Mouse (Mus musculus): Measurements from ENCODE around the gene Gm20388.

Gene Gm20388

DNA sequence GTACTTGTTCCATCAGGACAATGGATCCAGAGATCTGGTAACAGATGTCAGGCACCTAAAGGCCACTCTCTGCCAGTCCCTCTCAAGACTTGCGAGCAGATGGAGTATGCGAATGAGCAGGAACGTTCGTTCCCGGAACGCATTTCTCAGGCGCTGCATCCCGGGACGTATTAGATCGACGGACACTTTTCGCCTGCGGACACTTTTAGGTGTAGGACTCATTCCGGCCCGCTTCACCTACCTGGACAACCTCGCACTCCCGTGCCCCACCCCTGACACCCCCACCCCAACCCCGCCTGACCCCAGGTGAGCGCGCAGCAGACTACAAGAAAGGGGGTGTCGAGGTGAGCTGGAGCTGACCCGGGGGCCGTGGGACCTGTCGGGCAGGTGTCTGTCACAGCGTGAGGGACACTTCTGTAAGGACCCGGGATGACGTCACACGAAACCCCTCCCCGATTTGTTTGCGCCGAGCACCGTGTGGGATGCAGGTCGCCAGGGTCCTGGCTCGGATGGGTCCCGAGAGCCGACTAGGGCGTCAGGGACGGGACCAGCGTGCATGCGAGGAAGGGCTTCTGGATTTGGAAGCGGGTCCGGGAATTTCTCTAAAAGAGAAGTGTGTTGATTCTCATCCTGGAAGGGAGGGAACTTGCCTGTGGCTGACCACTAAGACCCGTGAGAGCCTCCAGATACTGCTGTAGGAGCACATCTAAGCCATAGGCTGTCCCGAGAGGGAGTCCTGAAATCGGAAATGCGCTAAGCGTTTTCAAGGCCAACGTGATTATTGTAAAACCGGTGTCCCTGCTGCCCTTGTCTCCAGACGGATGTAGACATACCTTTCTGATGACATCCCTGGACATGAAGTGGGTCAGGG lies 2864.9 kb downstream of the Gm20388 start, which contains the start of gene Acsf3:
Gene Acsf3 (plus strand): TSS at position 202 of the 871 bp plus-strand sequence.
- peak; percentile 65 for DNase-seq (ENCODE audit: low read depth, low spot score)

DNA sequence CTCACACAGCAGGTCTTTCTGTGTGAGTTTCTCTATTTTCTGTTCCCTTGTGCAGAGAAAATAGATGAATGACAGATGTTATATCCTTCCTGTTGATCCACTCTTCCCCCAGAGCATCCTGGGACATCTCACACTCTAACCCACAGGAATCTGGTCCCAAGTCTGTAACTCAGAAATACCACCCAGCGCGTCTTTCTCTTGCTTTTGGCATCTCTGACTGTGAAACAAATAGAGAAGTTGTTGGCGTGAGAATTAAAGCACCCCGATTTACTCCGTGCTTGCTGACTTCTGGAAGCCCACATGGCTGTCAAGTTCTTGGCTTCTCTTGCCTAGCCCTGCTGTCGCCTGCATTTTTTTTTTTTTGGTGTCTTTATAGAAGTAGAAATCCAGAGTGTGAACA lies 2867.1 kb downstream of the Gm20388 start:
- DNase-seq (ENCODE audit: low read depth, low spot score) = no peak

DNA sequence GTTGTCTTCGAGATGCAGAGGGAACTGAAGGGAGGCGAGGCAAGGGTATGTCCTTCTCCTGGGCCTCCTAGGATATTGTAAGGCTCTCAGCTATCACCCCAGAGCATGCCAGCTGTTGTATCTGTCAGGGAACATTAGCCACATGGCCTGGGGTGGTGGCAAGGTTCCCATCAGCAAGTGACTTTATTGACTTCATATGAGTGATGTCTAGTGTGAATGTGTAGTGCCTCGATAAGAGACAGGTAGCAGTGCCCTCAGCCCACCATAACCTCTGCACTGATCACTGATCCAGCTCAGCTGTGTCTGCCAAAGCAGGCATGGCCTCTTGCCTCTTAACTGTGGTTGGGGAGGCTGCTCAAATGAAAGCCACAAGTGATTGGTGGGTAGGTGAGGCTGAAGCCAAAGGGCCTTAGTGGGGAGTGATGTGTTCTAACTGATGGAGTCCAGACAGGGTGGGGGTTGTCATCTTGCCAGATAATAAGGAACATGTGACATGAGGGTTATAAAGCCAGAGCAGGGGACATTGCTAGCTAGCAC lies 2868.1 kb downstream of the Gm20388 start:
- DNase-seq (ENCODE audit: low read depth, low spot score) = no peak

DNA sequence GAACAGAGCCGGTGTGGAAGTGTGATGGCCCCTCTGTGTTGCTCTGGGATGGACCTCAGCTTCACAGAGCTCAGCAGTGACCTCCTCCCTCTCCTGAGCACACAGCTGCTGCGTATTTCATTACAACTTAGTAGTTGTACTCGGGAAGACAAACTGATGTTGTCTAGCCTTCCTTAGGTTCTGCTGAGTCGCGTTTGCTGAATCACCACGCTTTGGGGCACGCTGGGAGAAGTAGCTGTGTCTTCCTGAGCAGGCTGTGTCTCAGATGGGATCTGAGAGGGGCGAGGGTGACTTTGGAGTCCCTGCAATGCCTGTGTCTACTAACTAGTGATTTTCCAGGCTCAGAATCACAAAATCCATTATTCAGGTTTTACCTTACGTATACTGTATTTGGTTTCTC lies 2868.6 kb downstream of the Gm20388 start:
- DNase-seq (ENCODE audit: low read depth, low spot score) = no peak

DNA sequence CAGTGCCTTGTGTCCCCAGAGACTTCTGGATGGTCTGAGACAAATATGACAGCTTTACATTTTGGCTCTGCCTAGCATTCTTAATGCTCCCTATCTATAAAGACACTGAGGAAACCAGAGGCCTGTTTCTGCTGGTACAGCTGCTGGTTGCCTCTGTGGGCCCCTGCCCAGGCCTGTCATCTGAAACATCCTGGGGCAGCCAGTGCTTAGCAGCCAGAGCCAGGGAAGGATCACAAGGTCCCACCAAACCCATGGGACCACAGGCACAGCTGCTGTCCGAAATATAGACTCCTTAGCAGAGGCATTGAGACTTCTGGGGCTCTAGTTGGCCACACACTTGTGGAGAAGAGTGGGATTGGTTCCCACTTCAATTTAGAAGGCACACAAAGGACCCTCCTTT lies 2874.1 kb downstream of the Gm20388 start:
- DNase-seq (ENCODE audit: low read depth, low spot score) = no peak

DNA sequence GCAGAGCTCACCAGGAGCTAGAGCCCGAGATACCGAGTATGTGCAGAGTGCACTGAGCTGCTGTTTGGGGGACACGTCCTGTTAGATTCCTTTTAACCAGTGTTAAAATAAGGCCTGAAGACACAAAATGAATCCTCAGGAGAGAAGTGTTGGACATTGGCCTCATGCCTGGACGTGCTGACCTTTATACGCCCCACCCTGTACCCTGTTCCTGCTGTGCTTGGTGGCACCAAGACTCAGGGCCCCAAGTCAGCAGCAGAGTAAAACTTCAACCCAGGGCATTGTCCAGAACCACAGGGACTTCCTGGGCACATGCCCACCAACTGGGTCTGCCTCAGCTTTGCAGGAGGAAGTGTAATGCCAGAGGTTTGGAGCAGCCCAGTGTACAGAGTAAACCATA lies 2879.2 kb downstream of the Gm20388 start:
- DNase-seq (ENCODE audit: low read depth, low spot score) = no peak

DNA sequence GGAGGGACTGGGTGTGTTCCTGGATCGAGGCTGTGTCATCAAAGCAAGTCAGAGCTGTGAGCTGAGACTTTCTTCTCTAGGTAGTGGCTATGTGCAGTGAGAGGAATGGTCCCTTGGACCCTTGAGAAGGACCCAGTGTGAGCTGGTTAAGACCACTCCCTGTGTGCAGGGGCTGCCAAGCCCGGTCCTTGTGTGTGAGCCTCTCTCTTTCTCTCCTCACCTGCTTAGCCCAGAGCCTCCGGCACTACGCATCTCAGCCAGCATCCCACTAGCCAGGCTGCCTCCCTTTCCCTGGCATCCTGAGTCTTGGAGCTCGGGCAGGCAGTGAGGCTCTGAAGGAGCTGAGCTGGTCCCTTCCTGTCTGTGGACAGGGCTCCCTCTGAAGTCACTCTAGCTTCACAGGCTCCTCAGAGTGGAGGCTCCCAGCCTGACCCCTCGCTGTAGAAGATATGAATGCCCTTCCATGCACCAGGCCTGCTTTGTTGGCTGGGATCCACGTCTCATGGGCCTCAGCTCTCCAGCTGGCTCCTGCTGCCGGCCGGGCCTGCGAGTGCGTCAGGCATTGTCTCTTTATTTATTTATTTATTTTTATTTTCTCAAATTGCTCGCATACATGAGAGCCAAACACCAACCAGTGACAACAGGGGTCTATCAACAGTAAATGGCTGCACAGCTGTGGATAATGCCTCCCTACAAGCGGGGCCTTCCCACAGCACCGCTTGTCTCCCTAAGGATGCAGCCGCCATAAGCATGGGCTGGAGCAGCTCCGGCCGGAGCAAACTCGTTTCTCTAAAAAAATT lies 2882.9 kb downstream of the Gm20388 start:
- DNase-seq (ENCODE audit: low read depth, low spot score) = no peak

DNA sequence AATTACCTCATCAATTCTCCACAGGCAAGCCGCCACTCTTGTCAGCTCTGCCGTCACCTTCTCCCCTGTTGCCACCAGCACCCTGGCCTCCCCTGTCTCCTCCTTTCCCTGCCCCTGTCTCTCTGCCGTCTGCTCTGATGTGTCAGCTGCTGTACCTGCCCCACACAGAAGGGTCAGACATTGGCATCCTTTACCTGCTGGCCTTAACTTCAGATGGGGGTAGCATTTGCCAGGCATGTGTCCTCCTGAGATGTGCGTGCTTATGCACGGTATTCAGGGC lies 2883.5 kb downstream of the Gm20388 start:
- no peak for DNase-seq (ENCODE audit: low read depth, low spot score)

DNA sequence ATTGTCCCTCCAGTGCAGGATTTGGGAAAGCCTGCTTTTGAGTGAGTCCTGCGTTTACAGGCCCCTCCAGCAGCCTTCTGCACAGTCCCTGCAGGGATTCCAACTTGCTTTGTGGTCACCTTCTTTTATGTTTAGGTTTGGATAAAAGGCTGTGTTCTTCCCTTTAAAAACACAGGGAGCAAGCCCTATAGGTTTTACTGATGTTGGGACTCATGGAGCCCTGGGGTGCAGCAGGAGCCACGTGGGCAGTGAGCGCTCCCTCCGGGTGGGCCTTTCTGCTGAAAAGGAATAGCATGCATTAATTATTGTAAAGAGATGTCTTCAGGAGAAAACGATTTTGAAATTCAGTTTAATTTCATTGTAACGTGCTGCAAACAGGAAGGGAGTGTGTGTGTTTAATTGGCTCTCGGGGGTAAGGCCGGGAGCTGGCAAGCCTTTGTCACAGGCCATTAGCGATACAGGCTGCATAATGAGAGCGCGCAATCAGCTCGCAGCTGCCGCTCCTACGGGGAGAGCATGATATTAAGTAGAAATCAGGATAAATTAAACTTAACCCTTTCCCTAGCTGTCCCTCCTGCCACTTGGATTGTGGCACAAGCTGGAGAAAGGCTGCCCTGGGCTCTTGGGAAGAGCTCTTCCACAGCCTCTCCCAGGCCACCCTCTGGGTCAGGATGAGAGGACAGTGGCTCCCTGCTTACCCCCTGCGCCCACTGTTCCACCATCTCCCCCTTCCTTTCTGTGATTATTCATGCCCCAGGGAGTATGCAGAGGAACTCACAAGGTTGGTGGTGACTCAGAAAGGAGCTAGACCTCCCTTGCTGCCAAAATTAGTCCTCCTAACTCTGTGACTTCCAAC lies 2893.5 kb downstream of the Gm20388 start:
- no peak for DNase-seq (ENCODE audit: low read depth, low spot score)

DNA sequence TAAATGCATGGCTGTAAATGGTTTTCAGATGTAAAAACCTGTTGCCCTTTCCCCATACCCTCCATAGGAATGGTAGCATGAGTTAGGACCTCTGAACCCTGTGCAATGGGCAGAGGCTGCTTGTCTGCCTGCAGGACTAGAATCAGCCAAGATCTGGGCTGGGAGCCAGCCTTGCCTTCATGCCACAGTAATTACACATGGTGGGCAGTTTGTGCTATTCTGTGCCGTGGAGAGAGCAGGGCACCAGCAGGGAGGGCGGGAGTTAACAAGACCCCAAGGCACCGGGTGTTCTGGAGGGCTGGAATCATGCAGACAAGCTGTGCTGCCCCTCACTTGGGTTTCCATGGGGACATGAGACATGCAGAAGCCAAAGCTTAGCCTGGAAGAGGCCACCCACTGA lies 2894.7 kb downstream of the Gm20388 start:
- no peak for DNase-seq (ENCODE audit: low read depth, low spot score)

DNA sequence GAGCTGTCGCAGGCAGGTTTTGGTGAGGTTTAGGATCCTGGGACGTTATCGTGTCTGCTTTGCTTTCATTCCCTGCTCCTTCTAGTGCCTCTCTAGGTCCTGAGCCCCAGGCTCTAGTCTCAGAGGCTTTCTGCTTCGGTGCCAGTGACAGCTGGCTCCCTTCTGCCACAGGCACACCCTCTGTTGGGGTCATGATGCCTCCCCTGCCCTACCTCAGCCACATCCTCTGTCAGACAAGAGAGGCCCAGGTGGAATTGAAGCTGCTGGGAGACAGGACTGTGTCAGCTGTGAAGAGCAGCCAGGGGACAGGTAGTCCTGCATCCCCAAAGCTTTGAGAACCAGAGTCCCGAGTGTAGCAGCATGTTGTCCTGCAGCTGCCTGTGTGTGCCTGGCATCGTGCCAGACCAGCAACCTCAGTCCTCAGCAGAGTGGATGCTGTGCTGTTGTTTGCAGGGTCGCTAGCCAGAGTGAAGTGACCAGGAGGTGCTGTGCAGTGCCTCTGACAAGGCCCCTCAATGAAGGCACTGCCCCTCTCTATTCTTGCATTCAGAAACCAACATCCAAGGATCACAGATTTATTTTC lies 2896.4 kb downstream of the Gm20388 start:
- no peak for DNase-seq (ENCODE audit: low read depth, low spot score)

DNA sequence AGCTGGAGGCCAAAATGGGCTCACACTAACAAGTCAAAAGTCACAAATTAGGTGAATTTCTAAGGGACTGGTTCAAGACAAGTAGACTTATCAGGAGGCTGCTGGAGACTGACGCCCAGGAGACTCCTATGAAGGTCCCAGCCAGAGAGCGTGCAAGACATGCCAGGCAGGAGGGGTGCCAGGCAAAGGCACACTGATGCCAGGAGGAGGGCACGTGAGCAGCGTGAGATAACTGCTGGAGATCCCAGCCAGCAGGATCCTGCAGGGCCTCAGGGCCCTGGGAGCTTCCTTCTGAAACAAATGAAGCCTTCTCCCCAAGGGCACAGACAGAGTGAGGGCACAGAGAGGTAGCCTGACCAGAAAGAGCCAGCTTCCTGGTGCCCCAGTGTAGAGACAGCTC lies 2897.3 kb downstream of the Gm20388 start:
- no peak for DNase-seq (ENCODE audit: low read depth, low spot score)

DNA sequence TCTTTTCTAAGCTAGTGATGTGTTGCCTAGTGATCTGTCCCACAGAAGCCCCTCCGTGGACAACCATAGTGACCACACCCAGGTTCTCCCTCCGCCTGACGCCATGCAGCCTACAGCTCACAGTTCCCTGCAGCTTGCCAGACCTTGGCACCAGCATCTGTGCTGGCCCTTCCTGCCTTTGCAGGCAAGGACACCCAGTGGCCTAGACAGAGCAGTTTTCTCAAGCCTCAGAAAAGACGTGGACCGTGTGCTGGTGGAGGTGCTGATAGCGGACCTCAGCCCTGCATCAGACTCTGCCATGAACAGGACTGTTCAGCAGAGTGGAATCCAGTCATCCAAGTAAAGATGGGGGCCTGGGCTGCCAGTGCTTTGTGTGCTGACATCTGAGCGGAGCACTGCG lies 2899.7 kb downstream of the Gm20388 start:
- DNase-seq (ENCODE audit: low read depth, low spot score) = no peak

DNA sequence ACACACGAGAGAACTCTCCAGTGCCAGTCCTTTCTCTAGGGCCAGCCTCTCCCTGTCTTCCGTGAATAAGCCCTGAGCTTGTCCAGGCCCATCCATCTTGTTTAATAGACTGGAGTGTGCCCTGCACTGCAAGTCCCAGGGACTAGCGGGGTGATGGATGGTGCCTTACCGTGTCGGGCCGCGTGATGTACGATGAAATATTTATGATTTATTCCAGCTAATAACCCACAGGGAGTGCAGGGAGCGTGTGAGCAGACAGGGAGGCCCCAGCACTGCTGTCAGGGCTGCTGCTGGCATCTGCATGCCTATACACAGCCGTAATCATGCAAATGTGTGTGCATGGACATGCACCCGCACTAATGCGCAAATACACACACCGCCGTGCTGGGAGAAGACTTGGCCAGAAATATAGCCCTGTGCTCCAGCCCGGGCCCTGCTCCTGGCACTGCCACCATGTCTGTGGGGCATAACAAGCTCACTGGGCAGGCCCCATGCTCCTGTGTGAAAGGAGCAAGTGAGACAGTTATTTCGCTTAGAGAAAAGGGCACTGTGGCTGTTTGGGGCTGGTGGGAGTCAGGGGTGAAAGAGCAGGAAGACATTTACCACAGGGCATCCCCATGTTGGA lies 2901.3 kb downstream of the Gm20388 start:
- no peak for DNase-seq (ENCODE audit: low read depth, low spot score)

DNA sequence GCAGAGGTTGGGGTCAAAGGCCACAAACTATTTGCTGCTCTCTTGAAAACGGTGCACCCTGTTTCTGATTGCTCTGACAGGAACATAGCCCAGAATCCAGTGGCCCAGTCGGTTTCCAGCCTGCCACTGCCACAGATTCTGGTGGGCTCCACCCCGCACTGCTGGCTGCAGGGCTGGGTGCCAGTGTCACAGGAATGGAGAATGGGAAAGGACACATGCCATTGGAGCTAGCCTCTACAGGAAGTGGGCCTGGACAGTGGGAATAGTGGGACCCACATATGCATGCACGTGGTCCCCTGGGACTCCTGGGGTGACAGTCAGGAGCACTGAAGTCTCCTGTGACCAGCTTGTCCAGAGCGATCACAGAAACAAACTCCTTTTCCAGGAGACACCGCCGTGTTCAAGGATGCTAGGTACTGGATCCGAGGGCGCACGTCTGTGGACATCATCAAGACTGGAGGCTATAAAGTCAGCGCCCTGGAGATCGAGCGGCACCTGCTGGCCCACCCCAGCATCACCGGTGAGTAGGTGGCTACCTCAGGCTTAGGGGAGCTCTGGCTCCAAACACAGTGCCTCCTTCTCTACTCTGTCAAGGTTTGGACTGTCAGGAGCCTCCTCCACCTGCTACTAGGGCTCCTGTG lies 2902.1 kb downstream of the Gm20388 start:
- DNase-seq (ENCODE audit: low read depth, low spot score) = no peak

DNA sequence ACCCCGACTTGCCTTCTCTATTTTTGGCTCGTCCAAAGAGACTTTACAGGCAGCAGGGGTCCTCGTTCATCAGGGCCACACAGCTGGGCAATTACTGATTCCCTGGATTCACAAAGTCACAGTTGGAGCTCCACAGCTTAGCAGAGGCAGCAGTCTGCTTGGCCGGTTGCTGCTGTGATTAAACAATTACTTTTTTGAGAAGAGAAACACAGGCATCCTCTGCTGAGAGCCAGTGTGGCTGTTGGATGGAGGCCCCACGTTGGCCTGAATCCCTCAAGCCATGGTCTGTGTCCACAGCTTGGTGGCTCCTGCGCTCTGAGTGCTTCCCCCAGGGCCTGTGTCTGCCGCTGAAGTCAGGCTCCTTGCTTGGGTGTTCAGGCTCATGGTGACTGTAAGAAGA lies 2904.0 kb downstream of the Gm20388 start:
- DNase-seq (ENCODE audit: low read depth, low spot score) = no peak

DNA sequence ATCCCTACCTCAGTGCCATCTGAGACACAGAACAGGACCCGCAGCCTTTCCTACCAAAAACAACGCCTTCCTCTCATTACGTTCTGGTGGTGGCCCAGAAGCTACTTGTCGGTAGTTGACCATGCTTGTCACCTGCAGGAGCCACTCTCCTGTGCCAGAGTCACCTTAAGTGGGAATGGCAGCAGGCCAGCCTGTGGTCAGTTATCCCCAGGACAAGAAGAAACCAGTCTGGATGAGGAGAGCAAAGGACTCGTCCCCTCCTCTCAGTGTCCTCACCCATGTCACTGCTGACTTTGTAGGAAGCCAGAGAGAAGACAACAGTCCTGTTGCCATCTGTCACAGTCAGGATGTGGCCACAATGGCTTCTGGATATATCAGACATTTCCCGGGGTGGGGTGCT lies 2906.3 kb downstream of the Gm20388 start:
- no peak for DNase-seq (ENCODE audit: low read depth, low spot score)

DNA sequence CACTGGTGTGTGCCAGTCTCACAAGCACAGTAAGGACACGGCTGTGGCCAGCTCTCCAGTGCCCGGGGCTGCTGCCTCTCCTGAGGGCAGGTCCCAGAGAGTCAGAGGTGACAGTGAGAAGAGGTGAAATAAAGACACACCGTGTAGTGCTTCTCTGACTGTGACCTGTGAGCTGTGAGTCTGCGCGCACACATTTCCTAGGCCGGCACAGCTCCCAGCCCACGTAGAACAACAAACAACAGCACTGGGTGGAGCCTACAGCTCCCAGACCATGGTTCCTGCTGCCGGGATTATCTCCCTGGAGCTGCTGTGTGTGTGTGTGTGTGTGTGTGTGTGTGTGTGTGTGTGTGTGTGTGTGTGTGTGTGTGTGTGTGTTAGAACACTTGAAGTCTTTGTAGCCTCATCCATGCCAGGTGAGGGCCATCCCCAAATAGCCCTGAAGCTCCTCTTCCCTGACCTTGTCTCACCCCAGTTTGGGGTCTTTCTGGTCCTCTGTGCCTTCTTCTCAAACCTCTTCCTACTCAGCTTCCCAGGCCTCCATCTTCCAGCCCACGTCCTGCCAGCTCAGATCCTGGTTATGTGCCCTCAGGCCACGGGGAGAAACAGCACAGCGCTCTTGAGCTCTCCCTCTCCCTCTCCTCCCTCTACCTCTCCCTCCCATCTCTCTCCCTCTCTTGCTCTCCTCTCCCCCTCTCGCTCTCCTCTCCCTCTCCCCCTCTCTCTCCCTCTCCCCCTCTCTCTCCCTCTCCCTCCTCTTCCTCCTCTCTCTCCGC lies 2907.3 kb downstream of the Gm20388 start:
- no peak for DNase-seq (ENCODE audit: low read depth, low spot score)

DNA sequence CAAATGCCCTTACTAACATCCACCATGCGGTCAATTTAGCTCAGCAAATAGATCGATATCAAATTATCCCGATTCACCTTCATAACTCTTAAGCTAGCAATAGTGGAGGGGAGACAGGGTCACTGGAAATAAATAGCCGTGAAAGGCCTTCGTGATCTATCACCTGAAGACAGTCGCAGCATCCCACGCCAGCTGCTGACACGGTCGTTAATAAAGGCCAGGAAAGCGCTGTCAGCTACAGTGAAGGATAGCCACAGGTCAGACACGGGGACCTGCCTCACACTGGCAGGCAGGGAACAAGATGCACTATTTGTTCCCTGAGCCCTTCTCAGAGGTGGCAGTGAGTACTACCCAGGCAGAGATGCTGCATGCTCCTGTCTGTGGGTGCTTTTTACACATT lies 2909.1 kb downstream of the Gm20388 start:
- DNase-seq (ENCODE audit: low read depth, low spot score) = no peak

DNA sequence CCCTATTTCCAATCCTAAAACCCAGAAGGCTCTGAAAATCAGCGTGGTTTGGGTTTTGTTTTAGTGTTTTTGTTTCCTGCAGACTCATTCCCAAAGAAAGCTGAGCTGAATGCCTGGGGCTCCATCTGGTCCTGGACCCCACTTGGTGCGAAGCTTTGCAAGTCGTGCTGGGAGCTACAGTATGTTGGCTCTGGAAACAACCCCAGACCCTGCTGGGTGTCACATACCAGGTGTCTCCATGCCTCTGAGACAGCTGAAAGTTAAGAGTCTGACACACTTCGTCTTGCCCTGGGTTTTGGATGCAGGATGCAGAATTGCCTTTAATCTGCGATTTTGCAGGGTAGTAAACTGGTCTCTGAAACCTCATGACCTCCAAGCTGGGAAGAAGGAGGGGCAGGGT lies 2913.9 kb downstream of the Gm20388 start:
- DNase-seq (ENCODE audit: low read depth, low spot score) = no peak

Measured in CD4-positive helper T cell, adult 2 months (primary cell).